Mouse (Mus musculus) forebrain, embryonic 13.5 days (tissue): Measurements from ENCODE around the gene Fam213a. TPM values are rescaled to one million over a fixed set of nuclear protein-coding genes. Genes with fewer than 3 reads are reported as not detected.

ENCODE experiments used
- ATAC-seq: fragments of 200-750 bp; cut with Nextera tagmentation; 2 replicates; pipeline ENCODE4 v1.8.0; 2017
- H3K27ac ChIP-seq: fragments of 300-500 bp; sonication (generic); 2 replicates; pipeline ENCODE4 v1.5.1; 2015; ENCODE audit warnings: inconsistent platforms, mild to moderate bottlenecking, moderate library complexity
- H3K27me3 ChIP-seq: fragments of 300-500 bp; sonication (generic); 2 replicates; pipeline ENCODE4 v1.6.1; 2015; ENCODE audit warnings: mild to moderate bottlenecking, inconsistent platforms
- H3K36me3 ChIP-seq: fragments of 300-500 bp; sonication (generic); 2 replicates; pipeline ENCODE4 v1.6.1; 2015; ENCODE audit warnings: mild to moderate bottlenecking, inconsistent platforms; ENCODE audit not compliant: poor library complexity, severe bottlenecking
- H3K4me1 ChIP-seq: fragments of 300-500 bp; sonication (generic); 2 replicates; pipeline ENCODE4 v1.6.1; 2015; ENCODE audit warnings: inconsistent platforms
- H3K4me2 ChIP-seq: fragments of 300-500 bp; sonication (generic); 2 replicates; pipeline ENCODE4 v1.6.1; 2015; ENCODE audit warnings: inconsistent platforms, mild to moderate bottlenecking, moderate library complexity
- H3K4me3 ChIP-seq: fragments of 300-500 bp; sonication (generic); 2 replicates; pipeline ENCODE4 v1.5.1; 2015; ENCODE audit warnings: mild to moderate bottlenecking, inconsistent platforms
- H3K9ac ChIP-seq: fragments of 300-500 bp; sonication (generic); 2 replicates; pipeline ENCODE4 v1.6.1; 2015; ENCODE audit warnings: mild to moderate bottlenecking, inconsistent platforms
- H3K9me3 ChIP-seq: fragments of 300-500 bp; sonication (generic); replicated peaks from 2 replicates; pipeline ENCODE4 v1.6.1; 2016; ENCODE audit warnings: inconsistent platforms
- WGBS: fragments of 180-500 bp; shearing (Covaris S2); methylation state at CpG from one replicate; pipeline ENCODE4 v1.1.7; 2015; 5-methylcytosine and 5-hydroxymethylcytosine counted together
- polyA plus RNA-seq: library from polyadenylated mRNA; unstranded; fragments of >200 nt; fragmentation: Nextera tagmentation; extraction: Ambion mirVana; gene quantifications from 2 replicates; pipeline ENCODE4 v1.2.1, GENCODE M21; 2015

Gene Fam213a
- polyA plus RNA-seq, 1 experiment from 2014 or later, result 49.7 TPM

GRCm38 (mm10) chr14:40966862-40967597 lies 46.6 kb downstream of the Fam213a start:
- H3K27me3 ChIP-seq, result no peaks in the 10 kb centered on the region
- peak; percentile 92 for ATAC-seq
- peaks cover 48% of the 10 kb centered on the region for H3K4me1 ChIP-seq
- under 1% methylated on average over 55 of the region's 62 CpGs for WGBS
- peak overlapping the region; percentile 84 for H3K27ac ChIP-seq
- no peaks in the 10 kb centered on the region for H3K36me3 ChIP-seq
- H3K4me3 ChIP-seq, result peak overlapping the region; percentile 91
- H3K9me3 ChIP-seq, result no peaks in the 10 kb centered on the region
- peak overlapping the region; percentile 91 for H3K4me2 ChIP-seq
- peak overlapping the region; percentile 92 for H3K9ac ChIP-seq

- Histone ChIP-seq H3K27ac (peak within 1 kb of the TSS; percentile 84), H3K9me3 (no peaks in the 10 kb centered on the region), H3K4me2 (peak within 1 kb of the TSS; percentile 91), H3K4me3 (peak within 1 kb of the TSS; percentile 91), H3K36me3 (no peaks in the 10 kb centered on the region), H3K9ac (peak within 1 kb of the TSS; percentile 92), H3K4me1 (peaks cover 52% of the 10 kb centered on the region), H3K27me3 (no peaks in the 10 kb centered on the region)
- WGBS, result under 1% methylated on average over 48 of the region's 54 CpGs
- ATAC-seq, result peak; percentile 56; the same call in 1 of the 2 replicates
These were observed 47.2 kb downstream of the Fam213a start, which contains the start of gene Tspan14 for GRCm38 (mm10) chr14:40966392-40966861. Tspan14 (minus strand) TSS chr14:40966807.

DNA sequence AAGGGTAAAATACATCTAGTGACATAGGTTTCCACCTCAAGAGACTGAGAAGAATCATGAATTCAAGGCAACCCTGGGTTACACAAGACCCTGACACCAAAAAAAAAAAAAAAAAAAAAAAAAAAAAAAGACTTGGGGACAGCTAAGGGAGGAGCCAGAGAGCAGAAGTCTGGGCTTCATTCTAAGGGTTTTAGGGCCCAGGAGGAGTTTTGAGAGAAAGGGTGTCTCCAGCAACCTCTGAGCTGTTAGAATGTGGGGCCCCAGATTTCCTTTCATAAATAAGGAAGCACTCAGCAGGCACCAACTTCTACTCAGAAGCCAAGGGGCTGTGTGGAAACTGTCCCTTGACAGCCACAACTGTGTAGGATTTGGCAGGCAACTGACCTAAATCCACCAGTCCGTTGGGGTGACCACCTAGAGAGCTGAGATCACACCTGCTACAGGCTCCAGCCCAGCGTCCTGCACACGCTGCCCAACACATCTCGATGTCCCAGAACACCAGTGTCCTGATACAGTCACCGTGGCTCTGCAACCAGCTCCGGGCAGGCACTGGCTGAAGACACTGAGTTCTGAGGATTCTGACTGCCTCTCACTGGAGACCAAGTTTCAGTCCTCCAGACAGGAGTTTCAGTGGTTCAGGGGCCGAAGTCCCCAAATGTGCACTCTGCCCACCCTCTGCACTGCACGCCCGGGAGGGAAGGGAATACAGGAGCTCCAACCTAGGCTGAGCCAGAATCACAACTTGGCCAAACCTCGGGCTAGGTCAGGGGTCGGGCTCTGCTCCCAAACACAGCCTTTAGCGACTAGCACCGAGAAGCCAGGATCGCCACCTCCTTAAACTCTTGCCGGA lies 47.9 kb downstream of the Fam213a start:
- H3K9ac ChIP-seq, result peak overlapping the region; percentile 92
- H3K4me1 ChIP-seq, result peaks cover 52% of the 10 kb centered on the region
- no peaks in the 10 kb centered on the region for H3K27me3 ChIP-seq
- peak overlapping the region; percentile 84 for H3K27ac ChIP-seq
- peak overlapping the region; percentile 91 for H3K4me3 ChIP-seq
- ATAC-seq, result peak; percentile 17; the same call in 1 of the 2 replicates
- WGBS, result 0% methylated on average over 15 of the region's 15 CpGs
- H3K9me3 ChIP-seq, result no peaks in the 10 kb centered on the region
- H3K4me2 ChIP-seq, result peak overlapping the region; percentile 91
- H3K36me3 ChIP-seq, result no peaks in the 10 kb centered on the region

GRCm38 (mm10) chr14:40964881-40965280 lies 48.7 kb downstream of the Fam213a start:
- Histone ChIP-seq H3K27ac (no peak overlapping the region), H3K9me3 (no peaks in the 10 kb centered on the region), H3K4me2 (peak overlapping the region; percentile 91), H3K9ac (peak overlapping the region; percentile 92), H3K36me3 (no peaks in the 10 kb centered on the region), H3K27me3 (no peaks in the 10 kb centered on the region), H3K4me3 (peak overlapping the region; percentile 91), H3K4me1 (peaks cover 59% of the 10 kb centered on the region)
- ATAC-seq, result no peak

DNA sequence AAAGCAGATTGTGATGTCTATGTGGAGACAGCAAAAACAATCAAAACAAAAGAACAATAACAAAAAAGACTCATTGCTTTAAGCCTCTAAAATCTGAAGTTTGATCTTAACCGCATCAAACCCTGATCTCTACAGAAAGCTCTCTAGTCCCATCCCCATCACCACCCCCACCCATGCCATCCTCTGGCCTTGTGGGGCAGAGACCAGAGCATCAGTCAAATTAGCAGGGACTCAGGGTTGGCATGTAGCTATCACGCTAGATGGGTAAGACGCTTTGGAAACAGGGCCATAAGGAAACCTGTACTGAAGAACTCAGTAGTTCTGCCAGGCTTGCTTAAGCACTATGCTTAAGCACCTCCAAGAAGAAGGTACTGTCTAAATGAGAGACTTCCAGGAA lies 49.4 kb downstream of the Fam213a start:
- Histone ChIP-seq H3K9me3 (no peaks in the 10 kb centered on the region), H3K36me3 (no peaks in the 10 kb centered on the region), H3K4me3 (0 out of 2 replicates have a peak overlapping the region, but pooled peaks have one; percentile 91), H3K4me2 (peak overlapping the region; percentile 91), H3K4me1 (peaks cover 65% of the 10 kb centered on the region), H3K27ac (no peak overlapping the region), H3K27me3 (no peaks in the 10 kb centered on the region), H3K9ac (0 out of 2 replicates have a peak overlapping the region, but pooled peaks have one; percentile 92)
- 91% methylated on average over 3 of the region's 3 CpGs for WGBS
- no peak for ATAC-seq

DNA sequence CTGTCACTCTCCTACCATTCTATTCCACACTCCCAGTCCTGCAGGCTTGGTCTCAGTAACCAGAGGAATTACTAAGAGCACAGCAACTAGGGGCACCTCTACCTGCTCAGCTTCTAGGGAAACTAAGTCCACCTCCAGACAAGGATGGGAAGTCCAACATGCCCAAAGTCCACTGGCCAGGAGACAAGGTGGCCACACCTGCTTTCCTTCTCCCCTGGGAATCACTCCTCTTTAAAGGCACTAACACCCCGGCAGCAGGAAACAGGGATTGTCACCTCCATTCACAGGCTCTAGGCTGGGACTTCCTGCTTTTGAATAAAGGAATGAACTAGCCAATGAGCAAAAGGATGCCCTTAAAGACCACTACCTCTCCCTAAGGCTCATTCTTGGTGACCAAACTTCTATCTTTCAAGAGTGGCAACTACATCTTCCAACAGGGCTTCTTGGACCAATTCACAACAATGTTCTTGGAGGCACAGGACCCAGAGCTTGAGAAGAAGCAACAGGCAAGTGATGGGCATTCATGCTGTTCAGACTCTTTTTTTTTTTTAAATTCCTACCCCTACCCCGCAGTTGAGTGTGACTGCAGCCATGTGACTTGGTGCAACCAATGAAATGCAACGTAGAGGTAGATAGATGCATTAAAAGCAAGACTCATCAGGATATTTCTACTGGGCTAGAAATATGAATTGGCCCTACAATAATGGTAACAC lies 49.9 kb downstream of the Fam213a start:
- no peak overlapping the region for H3K27ac ChIP-seq
- WGBS, result 81% methylated on average over 3 of the region's 3 CpGs
- no peaks in the 10 kb centered on the region for H3K27me3 ChIP-seq
- no peaks in the 10 kb centered on the region for H3K36me3 ChIP-seq
- H3K9me3 ChIP-seq, result no peaks in the 10 kb centered on the region
- H3K4me1 ChIP-seq, result peaks cover 71% of the 10 kb centered on the region
- ATAC-seq, result no peak
- no peak overlapping the region for H3K9ac ChIP-seq
- 0 out of 2 replicates have a peak overlapping the region, but pooled peaks have one; percentile 6 for H3K4me3 ChIP-seq
- H3K4me2 ChIP-seq, result peak overlapping the region; percentile 91; the same call in 1 of the 2 replicates

- Histone ChIP-seq H3K36me3 (no peaks in the 10 kb centered on the region), H3K4me2 (peak overlapping the region; percentile 29), H3K27me3 (no peaks in the 10 kb centered on the region), H3K9ac (peak overlapping the region; percentile 3; the same call in 1 of the 2 replicates), H3K4me3 (no peak overlapping the region), H3K27ac (peak overlapping the region; percentile 3; the same call in 1 of the 2 replicates), H3K4me1 (peaks cover 78% of the 10 kb centered on the region), H3K9me3 (no peaks in the 10 kb centered on the region)
- 54% methylated on average over 11 of the region's 11 CpGs for WGBS
- ATAC-seq, result no peak
These were observed 51.0 kb downstream of the Fam213a start for GRCm38 (mm10) chr14:40962365-40963290.

DNA sequence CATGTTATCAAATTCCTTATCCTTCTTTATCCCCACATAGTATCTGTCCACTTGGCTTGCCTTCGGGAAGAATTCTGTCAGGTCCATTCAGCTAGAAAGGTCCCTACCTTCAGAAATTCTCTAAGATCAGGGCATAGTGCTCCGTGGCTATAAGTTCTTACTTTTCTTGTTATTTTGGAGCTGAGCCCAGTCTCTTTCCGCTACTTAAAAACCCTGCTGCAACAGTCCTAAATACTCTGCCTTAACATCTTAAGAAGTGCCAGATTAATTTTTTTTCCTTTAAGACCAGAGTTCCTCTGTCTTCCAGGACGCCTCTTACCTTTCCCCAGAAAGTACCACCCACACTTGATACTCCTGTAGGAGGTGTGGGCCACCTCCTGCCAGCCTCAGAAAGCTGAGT lies 53.4 kb downstream of the Fam213a start:
- Histone ChIP-seq H3K4me1 (peaks cover 89% of the 10 kb centered on the region), H3K27me3 (no peaks in the 10 kb centered on the region), H3K27ac (peak overlapping the region; percentile 48; the same call in 1 of the 2 replicates), H3K4me3 (no peak overlapping the region), H3K4me2 (no peak overlapping the region), H3K9me3 (no peaks in the 10 kb centered on the region), H3K36me3 (no peaks in the 10 kb centered on the region), H3K9ac (no peak overlapping the region)
- no peak for ATAC-seq
- 42% methylated on average over 4 of the region's 4 CpGs for WGBS

DNA sequence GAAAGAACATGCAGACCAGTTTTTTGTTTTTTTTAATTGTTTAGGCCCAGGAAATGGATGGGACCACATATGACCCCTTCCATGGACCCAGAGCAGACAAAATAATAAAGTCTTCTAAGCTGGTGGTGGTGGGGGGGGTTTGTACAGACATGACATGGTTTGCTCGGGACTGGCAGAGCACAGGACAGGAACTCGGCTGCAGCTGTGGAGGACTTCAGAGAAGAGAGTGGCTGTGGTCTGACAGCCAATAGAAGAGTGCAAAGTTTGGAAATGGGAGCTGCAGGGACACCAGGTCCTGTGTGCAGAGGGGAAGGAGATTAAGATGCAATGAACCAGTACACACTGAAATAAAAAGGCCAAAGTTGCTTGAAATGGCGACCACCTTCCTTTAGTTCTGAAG lies 54.0 kb downstream of the Fam213a start:
- 35% methylated on average over 3 of the region's 3 CpGs for WGBS
- no peak overlapping the region; the same call in 1 of the 2 replicates for H3K4me2 ChIP-seq

GRCm38 (mm10) chr14:40958986-40959381 lies 54.6 kb downstream of the Fam213a start:
- Histone ChIP-seq H3K36me3 (no peaks in the 10 kb centered on the region), H3K9ac (0 out of 2 replicates have a peak overlapping the region, but pooled peaks have one; percentile 2), H3K4me2 (no peak overlapping the region; the same call in 1 of the 2 replicates), H3K4me1 (peaks cover 89% of the 10 kb centered on the region), H3K4me3 (no peak overlapping the region), H3K9me3 (no peaks in the 10 kb centered on the region), H3K27ac (peak overlapping the region; percentile 98), H3K27me3 (no peaks in the 10 kb centered on the region)
- no peak for ATAC-seq
- WGBS, result 35% methylated on average over 2 of the region's 2 CpGs

More for the DNA sequence above, 54.0 kb downstream of the Fam213a start:
- Histone ChIP-seq H3K27ac (peak overlapping the region; percentile 48; the same call in 1 of the 2 replicates), H3K36me3 (no peaks in the 10 kb centered on the region), H3K27me3 (no peaks in the 10 kb centered on the region), H3K4me3 (no peak overlapping the region), H3K4me1 (peaks cover 89% of the 10 kb centered on the region), H3K9ac (0 out of 2 replicates have a peak overlapping the region, but pooled peaks have one; percentile 2), H3K9me3 (no peaks in the 10 kb centered on the region)
- ATAC-seq, result no peak
